Mouse (Mus musculus) liver, postnatal 0 days (tissue): ENCODE results near the gene Dbn1.

ENCODE experiments used
- CTCF ChIP-seq: sonication (generic); IDR thresholded peaks from 2 replicates; pipeline ENCODE4 v1.5.1; 2016; ENCODE audit warnings: antibody characterized with exemption, low read depth
- EP300 ChIP-seq: IDR thresholded peaks from 2 replicates; pipeline ENCODE4 v1.6.1; 2016; ENCODE audit warnings: antibody characterized with exemption, low read depth, mild to moderate bottlenecking

- TF ChIP-seq CTCF (no peak), EP300 (no peak)
These were observed 8.0 kb downstream of the Dbn1 start for GRCm38 (mm10) chr13:55479929-55480328.
